Mouse (Mus musculus) B cell, adult 2 months (primary cell): Measurements from ENCODE around the gene Spred1.
A peak's percentile ranks its signal among the peaks of the same experiment; 100 is the strongest.
"Not testable (repeated sequence)": the region's sequence is repeated elsewhere in the genome, so short reads cannot be mapped to it uniquely, and the experiment has no call there.

Experiments used
- DNase-seq, 2 experiments: peaks; one replicate each; pipeline ENCODE4 v3.0.0; 2022

Gene Spred1

GRCm38 (mm10) chr2:117120246-117121211, 645 bp upstream of the Spred1 start:
- DNase-seq: peak; percentile 78 to 81

GRCm38 (mm10) chr2:117121984-117122605, 921 bp downstream of the Spred1 start:
- no peak for DNase-seq

GRCm38 (mm10) chr2:117122701-117123337, 1.6 kb downstream of the Spred1 start:
- DNase-seq: peak; percentile 73 to 76

GRCm38 (mm10) chr2:117123701-117124100, 2.5 kb downstream of the Spred1 start:
- no peak for DNase-seq

GRCm38 (mm10) chr2:117124839-117125238, 3.7 kb downstream of the Spred1 start:
- DNase-seq: no peak

- no peak for DNase-seq
Measured at GRCm38 (mm10) chr2:117129156-117129555, 8.0 kb downstream of the Spred1 start.

GRCm38 (mm10) chr2:117131041-117131440, 9.9 kb downstream of the Spred1 start:
- not testable (repeated sequence) for DNase-seq

- DNase-seq: no peak
Measured at GRCm38 (mm10) chr2:117131910-117132309, 10.7 kb downstream of the Spred1 start.

- DNase-seq: no peak
Measured at GRCm38 (mm10) chr2:117133541-117133940, 12.4 kb downstream of the Spred1 start.

GRCm38 (mm10) chr2:117137751-117138150, 16.6 kb downstream of the Spred1 start:
- no peak for DNase-seq

- no peak for DNase-seq
Measured at GRCm38 (mm10) chr2:117138932-117139331, 17.8 kb downstream of the Spred1 start.

- DNase-seq: no peak
Measured at GRCm38 (mm10) chr2:117139977-117140376, 18.8 kb downstream of the Spred1 start.

- no peak for DNase-seq
Measured at GRCm38 (mm10) chr2:117143106-117143505, 21.9 kb downstream of the Spred1 start.

GRCm38 (mm10) chr2:117146026-117146425, 24.9 kb downstream of the Spred1 start:
- DNase-seq: no peak

- no peak for DNase-seq
Measured at GRCm38 (mm10) chr2:117146617-117147016, 25.4 kb downstream of the Spred1 start.

- DNase-seq: no peak
Measured at GRCm38 (mm10) chr2:117152161-117152560, 31.0 kb downstream of the Spred1 start.

- DNase-seq: no peak
Measured at GRCm38 (mm10) chr2:117168379-117168778, 47.2 kb downstream of the Spred1 start.

- peak; percentile 23 to 39 for DNase-seq
Measured at GRCm38 (mm10) chr2:117169037-117169436, 47.9 kb downstream of the Spred1 start.

GRCm38 (mm10) chr2:117172981-117173380, 51.8 kb downstream of the Spred1 start:
- DNase-seq: no peak

GRCm38 (mm10) chr2:117176066-117176465, 54.9 kb downstream of the Spred1 start:
- DNase-seq: no peak

GRCm38 (mm10) chr2:117176937-117177336, 55.8 kb downstream of the Spred1 start:
- no peak for DNase-seq

GRCm38 (mm10) chr2:117180250-117180885, 59.2 kb downstream of the Spred1 start:
- peak; percentile 84 to 86 for DNase-seq

GRCm38 (mm10) chr2:117185587-117185986, 64.4 kb downstream of the Spred1 start:
- no peak for DNase-seq
